Mouse (Mus musculus) kidney, postnatal 0 days (tissue): ENCODE measurements around the gene Rab38. TPM values are rescaled to one million over a fixed set of nuclear protein-coding genes. Genes with fewer than 3 reads are reported as not detected.

ENCODE experiments used
- ATAC-seq: fragments of 200-750 bp; cut with Nextera tagmentation; replicated peaks from 2 replicates; pipeline ENCODE4 v1.8.0; 2017; ENCODE audit warnings: low read depth, moderate number of reproducible peaks, moderate TSS enrichment, moderate library complexity; ENCODE audit not compliant: low FRiP score
- DNase-seq: peaks from one replicate; pipeline ENCODE4 v3.0.0-alpha.2; 2016; ENCODE audit warnings: low spot score
- H3K27ac ChIP-seq: fragments of 300-500 bp; sonication (generic); 2 replicates; pipeline ENCODE4 v1.5.1; 2014; ENCODE audit warnings: mild to moderate bottlenecking
- H3K27me3 ChIP-seq: fragments of 300-500 bp; sonication (generic); 2 replicates; pipeline ENCODE4 v1.6.1; 2014; ENCODE audit warnings: low read length, mixed read lengths; ENCODE audit not compliant: insufficient read depth
- H3K36me3 ChIP-seq: fragments of 300-500 bp; sonication (generic); 2 replicates; pipeline ENCODE4 v1.6.1; 2014; ENCODE audit warnings: low read length, mixed read lengths; ENCODE audit not compliant: insufficient read depth
- H3K4me1 ChIP-seq: fragments of 300-500 bp; sonication (generic); replicated peaks from 2 replicates; pipeline ENCODE4 v1.6.1; 2014; ENCODE audit warnings: antibody characterized with exemption, low read length, mixed read lengths; ENCODE audit not compliant: insufficient read depth
- H3K4me2 ChIP-seq: fragments of 300-500 bp; sonication (generic); 2 replicates; pipeline ENCODE4 v1.6.1; 2014; ENCODE audit warnings: mild to moderate bottlenecking, low read length, moderate library complexity, mixed read lengths
- H3K4me3 ChIP-seq: fragments of 300-500 bp; sonication (generic); replicated peaks from 2 replicates; pipeline ENCODE4 v1.5.1; 2014; ENCODE audit warnings: low read depth, low read length
- H3K9ac ChIP-seq: fragments of 300-500 bp; sonication (generic); 2 replicates; pipeline ENCODE4 v1.6.1; 2014; ENCODE audit warnings: low read depth, low read length
- H3K9me3 ChIP-seq: fragments of 300-500 bp; sonication (generic); replicated peaks from 2 replicates; pipeline ENCODE4 v1.6.1; 2016; ENCODE audit warnings: low read length, inconsistent platforms, mixed read lengths
- CTCF ChIP-seq: IDR thresholded peaks from 2 replicates; pipeline ENCODE4 v1.5.1; 2016; ENCODE audit warnings: antibody characterized with exemption, low read depth, mild to moderate bottlenecking, moderate library complexity
- WGBS: fragments of 180-500 bp; shearing (Covaris S2); extraction: QIAGEN DNeasy Blood & Tissue Kit; methylation state at CpG from one replicate; pipeline ENCODE4 v1.1.7; 2014; 5-methylcytosine and 5-hydroxymethylcytosine counted together
- polyA plus RNA-seq: library from polyadenylated mRNA; unstranded; fragments of >200 nt; fragmentation: Nextera tagmentation; extraction: Ambion mirVana; gene quantifications from 2 replicates; pipeline ENCODE4 v1.2.1, GENCODE M21; 2015

Gene Rab38
- polyA plus RNA-seq, 1 experiment from 2014 or later = 8.3 TPM

DNA sequence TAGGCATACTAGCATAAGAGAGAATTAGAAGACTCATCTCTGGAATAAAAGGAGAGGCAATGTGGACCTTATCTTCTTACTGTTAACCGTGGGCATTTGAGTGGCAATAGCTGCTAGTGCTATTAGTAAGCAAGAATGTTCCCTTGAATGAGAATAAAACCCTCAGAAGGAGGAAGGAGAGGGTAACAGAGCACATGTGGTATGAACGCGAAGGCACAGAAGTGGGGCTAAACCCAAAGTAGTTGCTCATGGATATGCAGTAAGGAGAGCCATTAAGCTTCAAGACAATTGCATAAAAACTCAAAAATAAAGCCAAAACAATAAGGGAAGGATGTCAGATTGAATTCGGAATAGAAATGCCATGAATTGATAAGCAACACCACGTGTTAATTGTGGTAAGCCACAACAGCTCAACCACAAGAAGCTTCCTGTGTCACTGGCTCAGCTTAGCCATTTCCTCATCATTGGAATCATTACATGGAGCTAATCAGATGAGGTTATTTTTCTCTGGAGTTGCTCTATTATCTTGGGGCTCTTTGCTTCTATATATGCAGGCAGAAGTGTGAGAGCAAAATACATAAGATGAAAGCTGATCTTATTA lies 72.2 kb downstream of the Rab38 start:
- 88% methylated on average over 5 of the region's 5 CpGs for WGBS
- no peaks in the 10 kb centered on the region for H3K9me3 ChIP-seq
- H3K9ac ChIP-seq = no peak overlapping the region
- H3K36me3 ChIP-seq = no peaks in the 10 kb centered on the region
- H3K4me3 ChIP-seq = no peak overlapping the region
- ATAC-seq = no peak
- H3K27me3 ChIP-seq = no peaks in the 10 kb centered on the region
- H3K4me2 ChIP-seq = no peak overlapping the region
- no peak for TF ChIP-seq CTCF
- H3K4me1 ChIP-seq = no peaks in the 10 kb centered on the region
- no peak for DNase-seq
- H3K27ac ChIP-seq = no peak overlapping the region

DNA sequence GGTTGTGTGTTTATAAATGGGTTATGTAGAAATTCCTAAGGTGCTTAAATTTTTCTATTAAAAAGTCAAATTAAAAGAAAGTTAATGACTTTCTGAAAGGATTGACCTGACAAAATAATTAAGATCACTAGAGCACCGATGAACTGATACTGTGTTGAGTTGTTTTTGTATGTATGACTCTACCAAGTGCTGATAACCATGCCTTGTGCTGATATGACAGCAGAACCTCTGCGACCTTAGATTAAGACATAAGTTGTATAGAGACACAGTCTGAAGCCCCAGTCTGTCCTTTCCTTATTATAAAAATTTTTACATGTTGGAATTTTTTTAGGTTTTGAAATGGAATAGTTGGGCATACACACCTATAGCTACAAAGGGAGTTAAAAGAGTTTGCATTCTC lies 79.7 kb downstream of the Rab38 start:
- Histone ChIP-seq H3K9ac (no peak overlapping the region), H3K4me1 (no peaks in the 10 kb centered on the region), H3K4me2 (no peak overlapping the region), H3K27ac (no peak overlapping the region), H3K9me3 (no peaks in the 10 kb centered on the region), H3K4me3 (no peak overlapping the region), H3K27me3 (no peaks in the 10 kb centered on the region), H3K36me3 (no peaks in the 10 kb centered on the region)
- TF ChIP-seq CTCF = no peak
- WGBS = 83% methylated on average over 2 of the region's 2 CpGs
- DNase-seq (no peak), ATAC-seq (no peak)

DNA sequence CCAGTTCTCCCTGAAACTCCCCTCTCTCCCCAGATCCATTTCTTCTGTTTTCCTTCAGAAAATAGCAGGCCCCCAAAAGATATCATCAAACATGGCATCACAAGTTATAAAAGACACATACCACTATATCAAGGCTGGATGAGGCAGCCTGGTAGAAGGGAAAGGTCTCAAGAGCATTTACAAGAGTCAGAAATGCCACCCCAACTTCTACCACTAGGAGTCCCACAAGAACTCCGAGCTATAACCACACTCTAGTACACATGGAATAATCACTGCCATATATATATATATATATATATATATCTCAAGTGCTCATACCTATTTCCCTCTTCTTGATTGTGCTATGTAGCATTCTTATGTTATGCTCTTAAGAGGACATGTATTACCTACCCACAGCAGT lies 92.4 kb downstream of the Rab38 start:
- H3K4me1 ChIP-seq = no peaks in the 10 kb centered on the region
- H3K9me3 ChIP-seq = no peaks in the 10 kb centered on the region
- no peak overlapping the region for H3K4me3 ChIP-seq
- 59% methylated on average over 1 of the region's 1 CpGs for WGBS
- DNase-seq = no peak
- TF ChIP-seq CTCF = no peak
- no peak overlapping the region for H3K9ac ChIP-seq
- H3K36me3 ChIP-seq = no peaks in the 10 kb centered on the region
- no peak overlapping the region for H3K4me2 ChIP-seq
- H3K27ac ChIP-seq = no peak overlapping the region
- ATAC-seq = no peak
- no peaks in the 10 kb centered on the region for H3K27me3 ChIP-seq

DNA sequence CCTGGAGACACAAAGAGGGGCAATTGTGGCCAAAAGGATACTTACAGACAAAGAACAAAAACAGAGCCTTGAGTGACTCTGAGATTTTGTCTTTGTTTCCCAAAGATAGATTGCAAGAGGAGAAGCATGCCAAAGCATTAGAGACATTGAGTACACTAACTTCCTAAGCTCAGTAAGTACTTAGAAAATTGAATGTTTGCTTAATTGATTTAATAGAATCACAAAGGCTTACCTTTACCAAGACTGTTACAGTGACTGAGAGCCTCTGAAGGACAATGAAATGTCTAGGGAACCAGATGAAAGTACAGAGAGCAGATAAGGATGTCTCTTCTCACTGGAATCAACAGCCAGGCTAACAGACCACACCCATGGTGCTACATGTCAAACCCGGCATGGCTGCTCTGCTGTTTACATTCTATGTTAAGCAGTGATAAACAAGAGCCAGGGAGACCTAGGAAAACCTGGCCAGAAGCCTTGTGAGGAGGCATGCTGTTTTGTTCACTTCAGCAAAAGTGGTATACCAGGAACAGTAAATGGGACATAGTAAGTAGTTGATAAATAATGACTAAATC lies 97.1 kb downstream of the Rab38 start:
- DNase-seq (no peak), ATAC-seq (no peak)
- Histone ChIP-seq H3K27ac (no peak overlapping the region), H3K4me2 (no peak overlapping the region), H3K4me1 (no peaks in the 10 kb centered on the region), H3K9me3 (no peaks in the 10 kb centered on the region), H3K27me3 (no peaks in the 10 kb centered on the region), H3K4me3 (no peak overlapping the region), H3K9ac (no peak overlapping the region), H3K36me3 (no peaks in the 10 kb centered on the region)
- 49% methylated on average over 1 of the region's 1 CpGs for WGBS
- no peak for TF ChIP-seq CTCF

DNA sequence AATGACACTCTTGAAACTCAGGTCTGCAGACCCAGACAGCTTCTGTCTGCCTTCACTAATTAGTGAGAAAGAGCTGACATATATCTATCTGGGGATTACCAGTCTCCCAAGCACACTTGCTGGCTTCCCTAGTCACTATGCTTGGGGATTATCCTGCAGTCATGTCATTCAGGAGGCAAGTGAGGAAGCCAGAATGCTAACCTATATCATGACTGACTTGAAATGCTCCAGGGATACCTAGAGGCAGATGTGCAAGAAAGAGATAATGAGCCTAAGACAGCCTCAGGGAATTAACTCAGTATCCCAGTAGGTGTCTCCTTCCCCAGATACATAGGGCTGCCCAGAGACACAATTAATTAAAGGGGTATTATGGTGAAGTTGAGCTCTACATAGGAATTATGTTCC lies 106.1 kb downstream of the Rab38 start:
- no peak overlapping the region for H3K4me3 ChIP-seq
- H3K9ac ChIP-seq = no peak overlapping the region
- no peaks in the 10 kb centered on the region for H3K9me3 ChIP-seq
- no peaks in the 10 kb centered on the region for H3K36me3 ChIP-seq
- TF ChIP-seq CTCF = no peak
- H3K27ac ChIP-seq = no peak overlapping the region
- DNase-seq (no peak), ATAC-seq (no peak)
- no peak overlapping the region for H3K4me2 ChIP-seq
- H3K4me1 ChIP-seq = no peaks in the 10 kb centered on the region
- H3K27me3 ChIP-seq = no peaks in the 10 kb centered on the region

DNA sequence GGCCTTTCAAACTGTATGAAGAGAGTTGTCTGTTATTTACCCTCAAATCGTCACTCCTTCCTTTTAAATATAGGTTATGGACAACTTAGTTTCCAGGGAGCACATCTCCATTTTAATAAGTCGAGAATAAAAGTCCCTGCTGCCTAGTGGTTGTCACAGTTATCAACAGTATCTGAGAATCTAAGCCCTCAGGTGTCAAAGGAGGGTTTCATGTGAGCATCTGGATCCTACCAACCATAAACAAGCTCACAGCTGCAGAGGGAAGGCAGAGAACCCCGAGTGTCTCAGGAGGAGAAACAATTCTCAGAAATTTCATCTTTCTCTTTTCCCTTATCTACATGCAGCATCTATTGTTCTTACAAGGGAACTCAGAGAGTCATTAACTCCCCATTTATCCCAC lies 106.7 kb downstream of the Rab38 start:
- no peaks in the 10 kb centered on the region for H3K9me3 ChIP-seq
- H3K36me3 ChIP-seq = no peaks in the 10 kb centered on the region
- ATAC-seq (no peak), DNase-seq (no peak)
- no peak overlapping the region for H3K4me2 ChIP-seq
- WGBS = 57% methylated on average over 3 of the region's 3 CpGs
- H3K4me1 ChIP-seq = no peaks in the 10 kb centered on the region
- H3K4me3 ChIP-seq = no peak overlapping the region
- H3K27me3 ChIP-seq = no peaks in the 10 kb centered on the region
- H3K9ac ChIP-seq = no peak overlapping the region
- no peak for TF ChIP-seq CTCF
- no peak overlapping the region for H3K27ac ChIP-seq

Other genes with a start within 250 kb of the Rab38 start
- 48.0 and 54.6 TPM in 2 replicates for gene Ctsc, start 152.2 kb upstream of the Rab38 start, polyA plus RNA-seq